Mouse (Mus musculus): ENCODE results near the gene Trim24. TPM values are rescaled to one million over a fixed set of nuclear protein-coding genes. Genes with fewer than 3 reads are reported as not detected.
"Not testable (repeated sequence)": the region's sequence is repeated elsewhere in the genome, so short reads cannot be mapped to it uniquely, and the experiment has no call there.

Gene Trim24
- total RNA-seq (2021), result 35.8 and 39.8 TPM in 2 replicates
- long read RNA-seq, partial matches to known transcripts, result 15 of 19 reads
- long read RNA-seq, other reads (novel, unspliced or antisense), result 2 of 19 reads

GRCm38 (mm10) chr6:37870245-37871136, at the start of gene Trim24:
Gene Trim24, plus strand, starts transcription at chr6:37870811.
- peak; percentile 98 for DNase-seq

- no peak for DNase-seq
These were observed 49.0 kb upstream of the Trim24 start for GRCm38 (mm10) chr6:37821531-37822051.

- DNase-seq, result no peak
These were observed 48.2 kb upstream of the Trim24 start for GRCm38 (mm10) chr6:37822390-37822789.

- DNase-seq, result no peak
These were observed 46.9 kb upstream of the Trim24 start for GRCm38 (mm10) chr6:37823731-37824130.

- not testable (repeated sequence) for DNase-seq
These were observed 45.1 kb upstream of the Trim24 start for GRCm38 (mm10) chr6:37825331-37826115.

- no peak for DNase-seq
These were observed 41.7 kb upstream of the Trim24 start for GRCm38 (mm10) chr6:37828955-37829354.

- no peak for DNase-seq
These were observed 41.0 kb upstream of the Trim24 start for GRCm38 (mm10) chr6:37829631-37830030.

- DNase-seq, result no peak
These were observed 36.9 kb upstream of the Trim24 start for GRCm38 (mm10) chr6:37833691-37834090.

- DNase-seq, result not testable (repeated sequence)
These were observed 33.6 kb upstream of the Trim24 start for GRCm38 (mm10) chr6:37836951-37837565.

GRCm38 (mm10) chr6:37842779-37843605, 27.6 kb upstream of the Trim24 start:
- no peak for DNase-seq

GRCm38 (mm10) chr6:37843647-37844273, 26.9 kb upstream of the Trim24 start:
- DNase-seq, result no peak

- DNase-seq, result not testable (repeated sequence)
These were observed 25.7 kb upstream of the Trim24 start for GRCm38 (mm10) chr6:37844947-37845346.

GRCm38 (mm10) chr6:37847531-37847930, 23.1 kb upstream of the Trim24 start:
- not testable (repeated sequence) for DNase-seq

GRCm38 (mm10) chr6:37851352-37851751, 19.3 kb upstream of the Trim24 start:
- no peak for DNase-seq

GRCm38 (mm10) chr6:37853289-37853688, 17.3 kb upstream of the Trim24 start:
- no peak for DNase-seq

GRCm38 (mm10) chr6:37855384-37855783, 15.2 kb upstream of the Trim24 start:
- no peak for DNase-seq

- not testable (repeated sequence) for DNase-seq
These were observed 14.3 kb upstream of the Trim24 start for GRCm38 (mm10) chr6:37856300-37856699.

GRCm38 (mm10) chr6:37857196-37857874, 13.3 kb upstream of the Trim24 start:
- no peak for DNase-seq

- no peak for DNase-seq
These were observed 12.5 kb upstream of the Trim24 start for GRCm38 (mm10) chr6:37858126-37858525.

GRCm38 (mm10) chr6:37862893-37863292, 7.7 kb upstream of the Trim24 start:
- no peak for DNase-seq

All from adrenal gland, postnatal 25 days (tissue).